Mouse (Mus musculus) heart, adult 2 months (tissue): Measurements from ENCODE around the gene Hist1h2bn.

Experiments
- CTCF ChIP-seq: fragments of 200-600 bp; IDR thresholded peaks from 2 replicates; pipeline ENCODE4 v1.8.1; 2022; ENCODE audit warnings: antibody characterized with exemption, mild to moderate bottlenecking, moderate library complexity
- EP300 ChIP-seq: fragments of 200-500 bp; IDR thresholded peaks from 2 replicates; pipeline ENCODE4 v1.6.1; 2011; ENCODE audit warnings: low read depth, low read length, control low read depth; ENCODE audit not compliant: insufficient read depth
- POLR2A ChIP-seq: fragments of 200-500 bp; IDR thresholded peaks from 2 replicates; pipeline ENCODE4 v1.6.1; 2011; ENCODE audit warnings: mild to moderate bottlenecking, low read depth, low read length, control low read depth; ENCODE audit not compliant: insufficient read depth

GRCm38 (mm10) chr13:21745006-21745405 is 8.9 kb upstream of the Hist1h2bn start:
- TF ChIP-seq CTCF: no peak
- TF ChIP-seq POLR2A: no peak
- TF ChIP-seq EP300: no peak
